Mouse (Mus musculus) erythroid progenitor cell, adult 5-6 weeks (primary cell): ENCODE measurements around the gene AI661453. TPM values are rescaled to one million over a fixed set of nuclear protein-coding genes. Genes with fewer than 3 reads are reported as not detected.
A peak's percentile ranks its signal among the peaks of the same experiment; 100 is the strongest.

Experiments used
- ATAC-seq: replicated peaks from 2 replicates; pipeline ENCODE4 v1.8.0; 2016; ENCODE audit warnings: moderate number of reproducible peaks, mild to moderate bottlenecking, moderate TSS enrichment, inconsistent platforms; ENCODE audit not compliant: poor library complexity, low FRiP score, severe bottlenecking
- total RNA-seq, 2 experiments: library from RNA; stranded (forward) in 1 of 2; stranded (reverse) in 1 of 2; fragments of 150-400 nt in 1 of 2; fragments of 186-747, 209-891 nt in 1 of 2; gene quantifications; 2 replicates each; pipeline versions ENCODE4 v1.2.3 to v1.2.4; 2015 to 2017; ENCODE audit warnings: low replicate concordance in 2 of 2

The AI661453 gene
- total RNA-seq, 2 experiments from 2014 or later = not detected

- ATAC-seq = no peak
Measured at GRCm38 (mm10) chr17:47439396-47440028, 3.1 kb downstream of the AI661453 start.

- no peak for ATAC-seq
Measured at GRCm38 (mm10) chr17:47440359-47440890, 4.0 kb downstream of the AI661453 start.

- ATAC-seq = no peak
Measured at GRCm38 (mm10) chr17:47441296-47442051, 5.1 kb downstream of the AI661453 start.

- ATAC-seq = no peak
Measured at GRCm38 (mm10) chr17:47442271-47442670, 5.9 kb downstream of the AI661453 start.

GRCm38 (mm10) chr17:47444113-47444512, 7.7 kb downstream of the AI661453 start:
- ATAC-seq = no peak

- no peak for ATAC-seq
Measured at GRCm38 (mm10) chr17:47445518-47445917, 9.1 kb downstream of the AI661453 start.

GRCm38 (mm10) chr17:47446025-47446424, 9.6 kb downstream of the AI661453 start:
- no peak for ATAC-seq

GRCm38 (mm10) chr17:47446561-47446960, 10.1 kb downstream of the AI661453 start:
- no peak for ATAC-seq

- ATAC-seq = no peak
Measured at GRCm38 (mm10) chr17:47448523-47449372, 12.3 kb downstream of the AI661453 start.

- no peak for ATAC-seq
Measured at GRCm38 (mm10) chr17:47449432-47449831, 13.0 kb downstream of the AI661453 start.

GRCm38 (mm10) chr17:47450239-47450638, 13.8 kb downstream of the AI661453 start:
- ATAC-seq = no peak

- ATAC-seq = no peak
Measured at GRCm38 (mm10) chr17:47450880-47451565, 14.6 kb downstream of the AI661453 start.

- no peak for ATAC-seq
Measured at GRCm38 (mm10) chr17:47452886-47453285, 16.5 kb downstream of the AI661453 start.

GRCm38 (mm10) chr17:47454675-47455074, 18.3 kb downstream of the AI661453 start:
- ATAC-seq = peak; percentile 56

- ATAC-seq = no peak
Measured at GRCm38 (mm10) chr17:47458310-47458709, 21.9 kb downstream of the AI661453 start.

GRCm38 (mm10) chr17:47458936-47459335, 22.5 kb downstream of the AI661453 start:
- ATAC-seq = no peak

- ATAC-seq = no peak
Measured at GRCm38 (mm10) chr17:47459341-47459919, 23.0 kb downstream of the AI661453 start.

- ATAC-seq = no peak
Measured at GRCm38 (mm10) chr17:47461688-47462087, 25.3 kb downstream of the AI661453 start.

GRCm38 (mm10) chr17:47462209-47462608, 25.8 kb downstream of the AI661453 start:
- no peak for ATAC-seq
